Mouse (Mus musculus) mature B cell (primary cell): ENCODE data around the gene 1700037H04Rik.

ENCODE experiments used
- in situ Hi-C: fragments of 300-500 bp; cut with MboI; formaldehyde crosslinking; loops from 2 replicates; pipeline ENCODE4 v1.14.3; 2019

The 1700037H04Rik gene

DNA sequence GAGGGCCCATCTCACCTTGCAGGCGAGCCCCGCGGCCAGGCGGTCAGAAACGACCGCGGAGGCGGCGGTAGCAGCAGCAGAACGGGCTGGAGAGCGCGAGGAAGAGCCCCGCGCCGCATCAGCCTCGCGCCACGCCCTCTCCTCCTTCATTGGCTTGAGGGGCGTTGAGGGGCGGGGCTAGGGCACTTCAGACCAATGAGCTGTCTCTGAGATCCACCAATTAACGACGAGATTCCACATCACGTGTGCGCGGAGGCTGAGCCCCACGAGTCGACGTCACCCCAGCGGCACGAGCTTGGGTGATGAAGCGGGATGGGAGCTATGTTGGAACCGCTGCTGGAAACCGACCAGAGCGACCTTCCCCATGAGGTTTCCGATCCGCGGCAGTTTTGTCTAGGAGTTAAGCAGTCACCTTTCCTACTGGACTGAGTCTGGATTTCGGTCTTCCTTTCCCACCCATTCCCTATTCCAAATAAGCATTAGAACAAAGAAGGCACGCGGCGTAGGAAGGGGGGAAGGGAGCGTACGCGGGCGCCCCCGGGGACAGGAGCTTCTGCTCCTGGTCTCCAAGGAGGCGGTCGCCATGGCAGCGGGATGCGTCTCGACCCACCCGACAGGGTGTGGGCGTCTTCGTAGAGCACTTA, at the start of gene 1700037H04Rik:
Gene 1700037H04Rik (minus strand): TSS at position 144 of the 644 bp plus-strand sequence.
- in situ Hi-C loops = no loop called here

DNA sequence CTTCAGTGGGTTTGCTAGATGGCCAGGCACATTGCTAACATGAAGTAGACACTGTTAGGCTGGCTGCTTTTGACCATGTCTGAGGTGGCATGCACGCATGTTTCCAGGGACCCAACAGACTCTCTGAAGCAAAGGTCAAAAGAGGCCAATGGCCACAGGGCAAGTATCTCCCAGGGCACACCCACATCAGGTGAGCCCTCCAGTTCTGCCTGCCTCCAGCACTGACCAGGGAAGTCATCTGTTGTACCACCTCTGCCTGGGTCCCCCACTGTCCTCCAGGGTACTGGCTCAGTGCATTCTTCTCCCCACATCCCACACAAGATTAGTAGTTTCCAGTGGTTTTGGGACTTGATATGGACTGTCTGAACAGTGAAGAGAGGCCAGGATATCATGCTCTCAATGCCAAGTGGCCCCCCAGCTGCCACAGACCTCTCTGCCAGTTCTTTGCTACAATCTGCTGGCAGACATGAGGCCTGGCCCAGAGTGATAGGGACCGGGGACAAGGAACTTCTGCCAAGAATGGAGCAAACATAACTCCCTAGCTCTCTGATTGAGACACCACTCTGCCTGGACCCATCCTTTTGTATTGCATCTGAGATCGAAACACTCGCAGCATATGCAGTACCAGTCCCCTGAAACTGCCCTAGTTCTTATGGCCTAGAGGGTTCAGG, 49.4 kb upstream of the 1700037H04Rik start:
- in situ Hi-C loops = no loop called here

DNA sequence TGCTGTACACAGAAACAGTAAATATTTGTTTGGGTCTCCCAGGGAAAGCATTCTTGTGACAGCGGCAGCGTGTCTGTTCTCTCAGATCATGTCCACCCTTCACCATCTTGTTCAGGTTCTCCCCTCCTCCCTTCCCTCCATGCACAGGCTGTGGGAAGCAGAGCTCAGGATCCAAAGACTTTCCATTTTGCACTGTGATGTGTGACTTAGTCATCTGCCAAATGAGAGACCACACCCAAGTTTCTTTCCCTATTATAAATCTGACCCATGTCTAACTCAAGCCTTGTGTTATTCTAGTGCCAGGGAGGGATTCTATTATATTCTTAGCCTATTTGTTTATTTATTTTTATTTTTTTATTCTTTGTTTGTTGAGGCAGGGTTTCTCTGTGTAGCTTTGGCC, 48.5 kb upstream of the 1700037H04Rik start:
- in situ Hi-C loops = no loop called here

DNA sequence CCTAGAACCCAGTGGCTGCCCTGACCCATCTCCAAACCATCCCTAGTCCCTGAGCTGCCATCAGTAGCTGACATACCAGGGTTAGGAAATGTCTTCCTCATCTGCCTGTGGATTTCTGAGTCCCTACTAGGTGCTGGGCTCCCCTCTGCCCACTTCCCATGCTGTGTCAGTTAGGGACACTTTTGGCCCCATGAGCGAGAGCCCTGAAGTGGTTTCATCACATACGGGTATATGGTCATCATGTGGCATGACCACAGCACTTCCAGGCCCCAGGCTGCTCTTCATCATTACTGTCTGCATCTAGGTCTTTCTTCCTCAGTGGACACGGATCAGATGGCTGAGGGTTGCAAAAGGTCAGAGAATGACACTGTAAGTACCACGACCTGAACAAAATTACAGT, 46.9 kb upstream of the 1700037H04Rik start, which contains the start of gene Ap5s1:
Gene Ap5s1 (plus strand): TSS at position 301 of the 400 bp plus-strand sequence.
- in situ Hi-C loops = no loop called here

DNA sequence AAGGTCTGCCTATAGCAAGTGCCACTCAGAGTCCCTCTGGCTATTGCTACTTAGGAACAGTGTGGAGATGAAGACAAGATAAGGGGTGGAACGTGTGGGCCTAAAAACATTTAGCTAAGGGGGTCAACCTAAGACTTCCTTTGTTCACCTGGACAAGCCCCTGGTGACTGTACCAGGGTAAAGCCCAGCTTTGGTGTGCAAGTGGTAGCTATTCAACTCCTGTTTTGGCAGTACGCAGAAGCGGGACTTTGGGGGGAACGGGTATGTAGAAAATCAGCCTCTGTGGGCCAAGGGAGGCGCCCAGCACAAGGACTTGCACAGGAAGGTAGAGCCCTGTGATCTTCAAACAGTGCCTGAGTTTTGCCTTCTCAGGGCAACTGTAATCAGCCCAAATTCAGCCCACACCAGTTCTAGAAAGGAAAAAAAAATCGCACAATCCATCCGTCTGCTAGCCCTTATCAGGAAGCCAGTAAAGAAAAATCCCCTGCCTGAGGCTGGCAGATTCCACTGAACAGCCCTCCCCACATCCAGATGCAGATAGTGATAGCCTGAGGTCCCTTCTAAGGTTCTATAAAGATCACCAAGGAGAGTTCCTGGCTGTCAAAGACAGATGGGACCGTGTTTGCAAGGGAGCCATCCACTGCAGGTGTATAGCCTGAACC, 45.8 kb upstream of the 1700037H04Rik start:
- in situ Hi-C loops = no loop called here

DNA sequence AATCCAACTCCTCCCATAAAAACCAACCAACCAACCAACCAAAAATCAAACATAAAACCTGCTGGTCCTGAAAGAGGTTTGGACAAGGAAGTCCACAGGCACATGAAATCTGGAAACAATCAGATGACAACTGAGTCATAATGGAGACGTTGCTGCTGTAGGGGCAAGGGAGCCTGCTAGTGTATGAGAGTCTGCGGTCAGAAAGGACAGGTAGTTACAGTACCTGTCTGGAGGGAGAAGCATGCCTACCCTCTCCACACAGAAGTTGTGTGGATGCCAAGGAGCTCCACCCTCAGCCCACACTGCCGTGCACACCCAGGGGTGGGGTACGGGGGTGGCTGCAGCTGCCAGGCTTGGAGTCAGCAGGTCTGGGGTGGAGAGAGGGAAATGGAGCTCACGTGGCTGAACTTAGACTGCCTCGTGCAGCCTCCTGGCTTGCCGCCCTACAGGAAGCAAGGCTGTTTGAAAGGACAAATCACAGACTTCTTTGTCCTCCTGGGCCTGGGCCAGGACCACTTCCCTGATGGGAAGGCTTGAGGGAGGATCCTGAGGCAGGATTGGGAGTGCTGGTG, 44.6 kb upstream of the 1700037H04Rik start:
- in situ Hi-C loops = no loop called here

DNA sequence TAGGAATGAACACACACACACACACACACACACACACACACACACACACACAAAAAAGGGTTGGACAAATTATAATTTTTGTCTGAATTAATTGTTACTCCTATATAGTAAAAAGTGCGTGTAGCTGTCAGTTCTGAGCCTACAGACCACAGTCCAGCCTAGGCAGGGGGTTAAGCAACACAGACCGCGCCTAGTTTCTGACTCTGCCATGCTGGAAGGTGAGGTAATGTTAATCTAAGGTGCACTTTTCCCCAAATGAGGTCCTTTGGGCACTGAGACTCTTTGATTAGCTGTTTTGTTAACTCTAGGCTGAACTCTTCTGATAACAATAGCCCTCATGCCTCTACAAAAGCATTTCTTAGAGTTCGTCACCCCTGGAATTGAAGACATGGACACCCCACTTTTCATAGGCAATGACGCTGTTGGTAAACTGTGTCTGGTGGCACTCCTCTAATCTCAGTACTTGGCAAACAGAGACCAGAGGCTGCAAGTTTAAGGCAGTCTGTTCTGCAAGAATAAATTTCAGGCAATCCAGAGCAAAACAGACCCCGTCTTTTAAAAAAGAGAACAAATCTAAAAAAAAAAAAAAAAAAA, 44.0 kb upstream of the 1700037H04Rik start:
- in situ Hi-C loops = no loop called here

DNA sequence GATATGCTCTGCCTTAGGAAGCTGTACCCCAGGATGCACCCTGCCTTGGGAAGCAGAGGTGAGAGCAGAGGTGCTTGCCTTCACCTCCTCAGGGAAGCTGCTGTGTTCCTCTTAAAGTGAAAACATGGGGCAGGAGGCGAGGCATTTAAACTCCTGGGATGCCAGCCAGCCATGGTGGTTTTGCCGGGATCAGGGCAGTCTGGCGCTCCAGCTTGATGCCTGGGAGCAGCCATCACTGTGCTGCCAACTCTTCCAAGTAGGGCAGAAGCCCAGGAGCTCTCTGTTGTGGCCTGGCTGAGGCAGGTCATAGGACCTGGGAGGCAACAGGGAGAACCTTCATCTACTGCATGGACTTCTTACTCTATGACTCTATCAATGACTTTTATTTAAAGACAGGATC, 41.4 kb upstream of the 1700037H04Rik start:
- in situ Hi-C loops = no loop called here

DNA sequence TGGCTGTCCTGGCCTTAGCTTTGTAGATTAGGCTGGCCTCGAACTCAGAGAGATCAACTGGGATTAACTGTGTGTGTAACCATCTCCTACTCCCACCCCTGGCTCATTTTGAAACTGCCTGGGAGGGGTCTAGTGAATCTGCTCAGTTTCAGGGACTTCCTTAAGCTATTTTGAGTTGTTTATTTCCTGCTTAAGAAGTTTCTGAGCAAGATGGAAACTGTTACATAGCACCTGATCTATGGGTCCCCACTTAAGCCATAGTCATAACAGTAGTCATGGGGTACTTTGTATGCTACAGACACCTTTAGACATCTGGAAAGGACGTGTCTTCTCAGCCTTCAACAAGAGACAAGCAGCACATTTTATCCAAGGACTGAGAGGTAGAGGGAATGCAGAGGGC, 40.8 kb upstream of the 1700037H04Rik start:
- in situ Hi-C loops = no loop called here

DNA sequence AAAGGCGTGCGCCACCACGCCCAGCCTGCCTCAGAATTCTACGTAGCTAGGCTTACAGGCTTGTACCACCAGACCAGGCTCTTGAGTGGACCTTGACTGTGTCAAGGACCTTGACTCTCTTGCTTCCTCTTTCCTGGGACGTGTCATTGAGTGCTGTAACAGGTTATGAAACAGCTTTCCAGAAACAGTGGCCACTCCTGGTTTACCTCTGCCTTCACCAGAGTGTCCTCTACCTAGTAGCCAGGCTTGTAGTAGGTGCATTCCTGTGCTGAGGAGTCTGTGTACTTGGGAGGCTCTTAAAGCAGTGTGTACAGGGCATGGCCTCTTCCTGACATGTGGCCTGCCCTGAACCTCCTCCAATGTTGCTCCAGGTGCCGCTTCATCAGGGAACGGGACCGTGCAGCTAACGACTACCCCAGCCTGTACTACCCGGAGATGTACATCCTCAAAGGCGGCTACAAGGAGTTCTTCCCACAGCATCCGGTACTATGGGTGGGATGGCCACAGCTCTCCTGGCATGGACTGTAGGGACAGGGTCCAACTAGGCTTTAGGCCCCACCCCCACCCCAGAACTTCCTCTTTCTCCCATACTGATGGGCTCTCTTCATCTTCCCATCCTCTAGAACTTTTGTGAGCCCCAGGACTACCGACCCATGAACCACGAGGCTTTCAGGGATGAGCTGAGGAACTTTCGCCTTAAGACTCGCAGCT, 36.9 kb upstream of the 1700037H04Rik start:
- in situ Hi-C loops = no loop called here

DNA sequence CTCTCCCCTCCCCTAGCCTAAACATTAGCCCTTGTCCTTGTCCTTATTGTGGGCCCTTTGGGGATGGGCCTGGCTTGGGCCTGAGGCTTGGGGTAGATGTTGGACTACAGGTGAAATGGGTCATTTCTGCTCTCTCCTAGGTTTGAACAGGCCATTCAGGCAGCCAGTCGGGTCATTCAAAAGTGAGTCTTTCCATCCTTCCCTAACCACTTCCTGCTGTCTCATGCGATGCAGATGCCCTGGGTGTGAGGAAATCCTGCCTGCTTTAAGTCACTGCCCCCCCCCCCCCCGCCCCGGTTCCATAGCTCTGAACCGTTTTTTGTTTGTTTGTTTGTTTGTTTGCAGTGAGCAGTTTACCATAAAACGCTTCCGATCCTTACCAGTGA, 31.1 kb upstream of the 1700037H04Rik start:
- in situ Hi-C loops = no loop called here

DNA sequence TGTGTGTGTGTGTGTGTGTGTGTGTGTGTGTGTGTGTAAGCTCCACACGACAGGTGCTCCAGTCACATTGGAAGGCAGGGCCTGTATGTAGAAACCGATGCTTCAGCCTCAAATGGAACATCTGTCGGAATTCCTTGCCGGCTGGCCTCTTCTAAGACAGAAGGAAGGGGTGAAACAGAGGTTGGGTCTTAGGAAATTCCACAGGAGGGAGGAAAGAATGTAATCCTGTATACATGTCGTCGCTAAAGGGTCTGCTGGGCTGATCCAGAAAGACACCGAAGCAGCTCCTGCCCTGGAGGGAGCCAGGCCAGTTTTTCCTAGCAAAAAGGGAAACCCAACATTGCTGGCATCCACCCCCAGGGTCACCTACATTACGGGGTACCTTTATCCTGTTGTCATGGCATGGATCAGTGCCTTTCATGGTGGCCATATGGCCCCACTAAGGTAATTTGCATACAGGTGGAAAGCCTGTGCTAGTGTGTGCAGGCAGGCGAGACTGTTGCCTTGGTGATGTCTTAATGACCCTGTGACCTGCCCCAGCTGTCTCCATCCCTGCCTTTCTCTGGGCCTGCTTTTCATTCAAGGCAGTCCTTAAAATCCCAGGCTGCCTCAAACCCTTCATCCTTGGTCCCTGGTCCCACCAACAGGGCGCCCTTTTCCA, 30.6 kb upstream of the 1700037H04Rik start:
- in situ Hi-C loops = no loop called here

DNA sequence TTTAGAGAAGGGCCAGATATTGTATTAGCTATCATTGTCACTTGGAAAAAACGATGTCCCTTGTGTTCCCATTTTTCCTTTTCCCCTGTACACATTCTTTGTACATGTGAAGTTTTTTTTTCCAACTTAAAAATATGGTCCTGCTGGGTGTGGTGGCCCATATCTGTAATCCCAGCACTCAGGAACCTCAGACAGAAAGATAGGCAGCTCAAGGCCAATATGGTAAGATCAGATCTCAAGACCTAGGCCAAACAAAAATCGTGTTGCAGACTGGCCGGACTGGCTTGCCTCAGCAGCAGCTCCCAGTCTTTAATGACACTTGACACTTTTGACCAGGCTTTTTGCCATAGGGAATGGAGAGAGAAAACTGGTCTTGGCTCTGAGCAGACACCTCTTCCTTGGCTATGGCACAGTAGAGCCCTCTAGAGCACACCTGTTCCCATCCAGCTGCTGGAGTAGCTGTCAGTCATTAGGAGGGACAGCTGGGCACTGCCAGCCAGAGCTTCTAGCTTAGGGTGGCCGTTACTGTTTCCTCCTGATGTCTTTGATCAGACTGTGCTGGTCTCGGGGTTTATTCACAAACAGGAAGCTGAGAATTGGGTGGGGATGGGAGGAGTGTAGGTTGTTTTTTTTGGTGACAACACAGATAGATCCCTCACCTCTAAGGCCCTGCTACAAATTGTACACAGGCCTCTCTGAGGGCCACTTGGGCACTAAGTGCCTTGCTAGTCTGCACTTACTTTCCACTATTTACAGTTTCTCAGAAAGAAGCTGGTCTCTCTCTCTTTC, 29.8 kb upstream of the 1700037H04Rik start:
- in situ Hi-C loops = no loop called here

DNA sequence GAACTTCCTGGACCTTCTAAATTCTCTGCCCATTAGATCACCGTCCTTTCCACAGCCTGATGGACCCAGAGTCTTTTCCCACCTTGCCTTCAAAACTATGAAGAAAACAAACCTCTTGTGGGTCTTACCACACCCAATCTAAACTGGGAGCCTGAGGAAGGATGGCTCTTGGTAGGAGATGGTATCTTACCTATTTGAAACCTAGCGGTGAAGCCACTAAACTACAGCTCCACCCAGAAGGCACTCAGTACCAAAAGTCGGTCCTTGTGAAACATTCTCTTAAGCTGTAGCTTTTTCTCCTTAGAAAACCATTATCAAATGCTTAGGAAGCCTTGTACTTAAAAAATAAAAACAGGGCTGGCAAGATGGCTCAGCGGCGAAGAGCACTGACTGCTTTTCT, 28.4 kb upstream of the 1700037H04Rik start:
- in situ Hi-C loops = no loop called here

DNA sequence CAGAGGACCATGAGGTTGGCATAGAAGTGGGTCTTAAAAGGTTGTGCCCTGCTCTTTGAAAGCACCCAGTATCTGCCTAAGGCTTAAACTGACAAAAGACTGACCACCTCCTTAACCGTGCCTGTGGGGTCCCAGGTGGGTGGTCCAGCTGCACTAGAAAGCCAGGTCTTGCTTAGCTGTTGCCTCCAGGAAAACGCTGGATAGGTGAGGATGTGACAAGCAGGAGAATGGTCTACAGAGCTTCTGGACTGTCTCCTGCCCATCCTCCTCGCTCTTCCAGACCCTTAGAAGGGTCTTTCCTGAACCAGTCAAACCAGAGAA, 27.7 kb upstream of the 1700037H04Rik start:
- in situ Hi-C loops = no loop called here

DNA sequence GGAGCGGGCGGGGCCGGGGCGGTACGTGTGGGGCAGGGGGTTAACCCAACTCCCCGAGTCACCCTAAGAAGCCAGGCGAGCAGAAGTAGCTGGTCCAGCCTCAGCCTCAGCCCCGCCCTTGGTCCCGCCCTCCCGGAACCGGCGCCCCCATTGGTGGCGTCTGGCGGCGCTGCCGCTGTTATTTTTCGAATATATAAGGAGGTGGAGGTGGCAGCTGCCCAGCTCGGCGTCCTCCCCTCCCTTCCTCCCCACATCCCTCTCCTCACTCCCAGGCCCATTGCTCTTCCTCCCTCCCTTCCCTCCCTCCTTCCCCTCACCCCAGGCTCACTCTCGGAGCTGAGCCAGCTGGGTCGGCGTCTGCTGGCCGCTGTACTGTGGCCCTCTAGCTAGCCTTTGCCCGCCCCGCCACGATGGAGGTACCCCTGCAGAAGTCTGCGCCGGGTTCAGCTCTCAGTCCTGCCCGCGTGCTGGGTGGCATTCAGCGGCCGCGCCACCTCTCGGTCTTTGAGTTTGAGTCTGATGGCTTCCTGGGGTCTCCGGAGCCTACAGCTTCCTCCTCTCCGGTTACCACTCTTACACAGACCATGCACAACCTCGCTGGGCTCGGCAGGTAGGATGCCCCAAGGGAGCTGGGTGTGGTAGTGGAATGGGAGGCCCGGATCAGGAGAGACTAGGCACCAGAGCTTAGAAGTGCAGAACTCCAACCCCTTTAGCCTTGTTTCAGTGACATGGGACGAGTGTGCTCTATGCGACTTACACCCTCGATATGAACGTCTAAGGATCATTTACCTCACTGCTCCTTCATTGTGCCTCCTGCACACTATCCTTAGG, 27.1 kb upstream of the 1700037H04Rik start, which contains the start of the genes Cdc25b and Spef1:
Gene Cdc25b (plus strand): TSS at position 179 of the 831 bp plus-strand sequence.
Gene Spef1 (minus strand): TSS at position 512 of the 831 bp plus-strand sequence.
- in situ Hi-C loops = no loop called here

DNA sequence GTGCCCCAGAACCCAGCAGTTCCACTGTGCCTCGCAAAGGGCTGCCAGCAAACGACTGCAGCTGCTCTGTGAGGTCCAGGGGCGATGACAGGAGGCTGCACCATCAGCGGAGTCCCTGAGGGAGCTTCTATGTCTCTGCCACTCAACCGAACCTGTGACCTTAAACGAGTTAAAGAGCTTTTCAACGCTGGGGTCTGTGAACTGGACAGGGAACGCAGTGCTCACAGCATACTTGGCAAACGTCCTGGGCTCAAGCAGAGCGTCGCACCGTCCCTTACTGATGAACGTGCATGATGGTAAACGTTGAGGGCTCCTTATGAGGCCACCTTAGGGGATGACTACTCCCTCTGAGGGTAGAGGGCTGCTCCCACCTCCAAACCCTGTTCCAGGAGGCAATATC, 26.5 kb upstream of the 1700037H04Rik start:
- in situ Hi-C loops = no loop called here

DNA sequence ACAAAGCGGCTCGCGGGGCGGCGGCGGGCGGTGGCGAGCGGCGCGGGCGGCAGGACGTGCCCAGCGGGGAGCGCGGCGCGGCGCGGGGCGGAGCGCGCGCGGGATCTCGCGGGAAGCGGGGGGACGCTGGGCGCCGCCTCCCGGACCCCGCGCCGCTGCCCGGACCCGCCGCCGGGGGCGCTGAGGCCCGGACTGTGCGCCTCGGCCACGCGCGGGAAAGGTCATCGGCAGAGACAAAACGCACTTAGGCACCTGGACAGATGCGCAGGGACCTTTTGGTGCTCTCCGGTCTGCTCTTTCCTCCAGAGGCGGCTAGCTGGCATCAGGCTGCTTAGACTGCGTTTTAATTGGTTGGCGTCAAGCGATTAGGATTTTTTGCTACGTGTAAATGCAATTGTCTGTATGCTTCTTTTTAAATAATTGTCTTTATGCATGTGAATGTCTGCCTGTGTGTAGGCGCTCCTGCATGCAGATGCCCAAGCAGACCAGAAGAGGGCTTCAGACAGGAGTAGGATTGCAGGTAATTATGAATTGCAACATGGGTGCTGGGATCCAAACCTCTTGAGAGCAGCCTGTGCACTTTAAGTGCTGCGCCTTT, 20.2 kb upstream of the 1700037H04Rik start, which contains the start of gene Cenpb:
Gene Cenpb (minus strand): TSS at position 78 of the 598 bp plus-strand sequence.
- in situ Hi-C loops = no loop called here
